ENCODE assay signal across 16 mouse cellular contexts in genomic region chr15:37065926-37066550, GRCm38 (mm10).
"Had no signal": no experiment of that assay in that cellular context is flagged by ENCODE, and none has a peak within 500 bp of the region (broad histone marks: within the 10 kb centered on the region; RNA-seq: fewer than 3 reads in every experiment).

No protein-coding gene starts in this region.

- H3K4me3 ChIP-seq: limb, embryonic 12.5 days; liver, embryonic 13.5 days; lung, embryonic 15.5 days; megakaryocyte, embryonic 14.5 days; myocyte; neural tube, embryonic 15.5 days had no signal

- H3K4me2 ChIP-seq: limb, embryonic 12.5 days; liver, embryonic 13.5 days; lung, embryonic 15.5 days; neural tube, embryonic 15.5 days had no signal

- H3K36me3 ChIP-seq: limb, embryonic 12.5 days; liver, embryonic 13.5 days; lung, embryonic 15.5 days; neural tube, embryonic 15.5 days had no signal

- H3K9me3 ChIP-seq: limb, embryonic 12.5 days; liver, embryonic 13.5 days; lung, embryonic 15.5 days; neural tube, embryonic 15.5 days had no signal

- H3K4me1 ChIP-seq: liver, embryonic 13.5 days; lung, embryonic 15.5 days; neural tube, embryonic 15.5 days had no signal

- ATAC-seq: intestine, postnatal 0 days; liver, postnatal 0 days had no signal

- H3K27me3 ChIP-seq: limb, embryonic 12.5 days; liver, embryonic 13.5 days; lung, embryonic 15.5 days; neural tube, embryonic 15.5 days had no signal

- DNase-seq: kidney, adult 8-10 months; kidney, postnatal 25 days; liver; liver, embryonic 13.5 days; liver, postnatal 0 days; lung, postnatal 14 days; right cerebral cortex, postnatal 25 days; thymus, adult 2 months; thymus, postnatal 36 days had no signal

- H3K9ac ChIP-seq: limb, embryonic 12.5 days; liver, embryonic 13.5 days; liver, postnatal 0 days; lung, embryonic 15.5 days; neural tube, embryonic 15.5 days had no signal

- H3K27ac ChIP-seq: limb, embryonic 12.5 days; liver, embryonic 13.5 days; lung, embryonic 15.5 days; macrophage; neural tube, embryonic 15.5 days had no signal
